Mouse (Mus musculus) liver, adult (tissue): ENCODE data around the gene Dnaja4.

Experiments used
- GATA4 ChIP-seq: IDR thresholded peaks from 2 replicates; pipeline ENCODE4 v1.6.1; 2014; ENCODE audit warnings: mild to moderate bottlenecking, low read length; ENCODE audit not compliant: insufficient replicate concordance

Gene Dnaja4

DNA sequence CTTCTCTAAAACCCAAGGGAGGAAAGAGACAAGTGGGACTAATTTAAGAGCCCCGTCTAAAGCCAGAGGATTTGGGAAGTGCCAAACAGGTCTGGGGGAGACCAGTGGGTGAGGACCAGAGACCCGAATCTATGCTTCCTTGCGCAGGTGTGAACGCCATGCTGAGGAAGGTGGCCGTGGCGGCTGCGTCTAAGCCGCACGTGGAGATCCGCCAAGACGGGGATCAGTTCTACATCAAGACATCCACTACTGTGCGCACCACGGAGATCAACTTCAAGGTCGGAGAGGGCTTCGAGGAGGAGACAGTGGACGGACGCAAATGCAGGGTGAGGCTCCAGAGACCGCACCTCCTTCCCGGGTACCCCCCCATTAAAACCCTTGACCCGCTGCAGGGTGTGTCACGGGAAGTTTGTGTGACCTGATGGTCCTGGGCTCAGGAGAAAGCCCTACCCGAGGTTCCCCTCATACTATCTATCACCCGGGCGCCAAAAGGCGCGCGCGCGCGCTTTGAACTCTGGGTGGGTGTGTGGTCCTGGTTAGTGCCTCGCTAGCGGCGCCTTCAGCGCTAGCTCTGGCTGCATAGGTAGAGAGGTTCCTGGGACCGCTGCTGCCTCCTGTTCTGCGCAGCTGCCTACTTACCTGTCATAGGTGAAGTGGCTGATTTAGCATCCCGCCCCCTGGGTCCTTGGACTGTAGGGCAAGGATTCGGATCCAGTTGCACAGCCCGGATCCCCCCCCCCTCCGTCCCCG is 66.8 kb downstream of the Dnaja4 start:
- no peak for TF ChIP-seq GATA4
